Mouse (Mus musculus) layer of hippocampus, adult 9-10 months (tissue): ENCODE results near the gene Coro2a.
"Not testable (repeated sequence)": the region's sequence is repeated elsewhere in the genome, so short reads cannot be mapped to it uniquely, and the experiment has no call there.

Experiments used
- DNase-seq: peaks from one replicate; pipeline ENCODE4 v3.0.0; 2022; ENCODE audit warnings: low spot score

Gene Coro2a

GRCm38 (mm10) chr4:46584536-46584935 is 17.5 kb downstream of the Coro2a start:
- DNase-seq: not testable (repeated sequence)

- not testable (repeated sequence) for DNase-seq
Observed at GRCm38 (mm10) chr4:46584084-46584483, 17.9 kb downstream of the Coro2a start.

GRCm38 (mm10) chr4:46582024-46582423 is 20.0 kb downstream of the Coro2a start:
- not testable (repeated sequence) for DNase-seq

GRCm38 (mm10) chr4:46581577-46581976 is 20.4 kb downstream of the Coro2a start:
- not testable (repeated sequence) for DNase-seq

- not testable (repeated sequence) for DNase-seq
Observed at GRCm38 (mm10) chr4:46580799-46581243, 21.2 kb downstream of the Coro2a start.

GRCm38 (mm10) chr4:46578796-46579346 is 23.1 kb downstream of the Coro2a start:
- DNase-seq: not testable (repeated sequence)

GRCm38 (mm10) chr4:46578228-46578627 is 23.8 kb downstream of the Coro2a start:
- DNase-seq: no peak

GRCm38 (mm10) chr4:46575509-46576284 is 26.3 kb downstream of the Coro2a start:
- not testable (repeated sequence) for DNase-seq

- no peak for DNase-seq
Observed at GRCm38 (mm10) chr4:46574841-46575240, 27.2 kb downstream of the Coro2a start.

GRCm38 (mm10) chr4:46574024-46574753 is 27.8 kb downstream of the Coro2a start:
- no peak for DNase-seq

GRCm38 (mm10) chr4:46572616-46573015 is 29.4 kb downstream of the Coro2a start:
- DNase-seq: no peak

- DNase-seq: no peak
Observed at GRCm38 (mm10) chr4:46571744-46572143, 30.3 kb downstream of the Coro2a start.

- DNase-seq: no peak
Observed at GRCm38 (mm10) chr4:46569671-46570070, 32.3 kb downstream of the Coro2a start.

- no peak for DNase-seq
Observed at GRCm38 (mm10) chr4:46568169-46568568, 33.8 kb downstream of the Coro2a start.

GRCm38 (mm10) chr4:46566931-46567671 is 34.9 kb downstream of the Coro2a start:
- no peak for DNase-seq

- no peak for DNase-seq
Observed at GRCm38 (mm10) chr4:46565393-46565955, 36.5 kb downstream of the Coro2a start.

- DNase-seq: no peak
Observed at GRCm38 (mm10) chr4:46564247-46564646, 37.8 kb downstream of the Coro2a start.

- DNase-seq: no peak
Observed at GRCm38 (mm10) chr4:46563847-46564246, 38.2 kb downstream of the Coro2a start.

GRCm38 (mm10) chr4:46562841-46563240 is 39.2 kb downstream of the Coro2a start:
- DNase-seq: no peak

- DNase-seq: no peak
Observed at GRCm38 (mm10) chr4:46562037-46562436, 40.0 kb downstream of the Coro2a start.

- DNase-seq: no peak
Observed at GRCm38 (mm10) chr4:46560069-46560705, 41.8 kb downstream of the Coro2a start.
